Mouse (Mus musculus) intestine, embryonic 14.5 days (tissue): Measurements from ENCODE around the gene Dxo. TPM values are rescaled to one million over a fixed set of nuclear protein-coding genes. Genes with fewer than 3 reads are reported as not detected.
"Not testable (repeated sequence)": the region's sequence is repeated elsewhere in the genome, so short reads cannot be mapped to it uniquely, and the experiment has no call there.

Experiments
- ATAC-seq: fragments of 200-750 bp; cut with Nextera tagmentation; replicated peaks from 2 replicates; pipeline ENCODE4 v1.8.0; 2017; ENCODE audit warnings: low read depth, moderate number of reproducible peaks, moderate TSS enrichment, moderate library complexity; ENCODE audit not compliant: low FRiP score, low TSS enrichment
- DNase-seq: peaks from one replicate; pipeline ENCODE4 v3.0.0-alpha.2; 2018; ENCODE audit warnings: low spot score
- H3K27ac ChIP-seq: fragments of 300-500 bp; sonication (generic); 2 replicates; pipeline ENCODE4 v1.5.1; 2014; ENCODE audit warnings: low read depth, mild to moderate bottlenecking, control low read depth
- H3K27me3 ChIP-seq: fragments of 300-500 bp; sonication (generic); replicated peaks from 2 replicates; pipeline ENCODE4 v1.6.1; 2014; ENCODE audit warnings: low read length, control low read depth; ENCODE audit not compliant: control insufficient read depth, insufficient read depth
- H3K36me3 ChIP-seq: fragments of 300-500 bp; sonication (generic); 2 replicates; pipeline ENCODE4 v1.6.1; 2014; ENCODE audit warnings: low read length, control low read depth; ENCODE audit not compliant: control insufficient read depth, insufficient read depth
- H3K4me1 ChIP-seq: fragments of 300-500 bp; sonication (generic); replicated peaks from 2 replicates; pipeline ENCODE4 v1.6.1; 2014; ENCODE audit warnings: low read length, control low read depth, mixed read lengths; ENCODE audit not compliant: control insufficient read depth, insufficient read depth
- H3K4me2 ChIP-seq: fragments of 300-500 bp; sonication (generic); 2 replicates; pipeline ENCODE4 v1.6.1; 2014; ENCODE audit warnings: low read length
- H3K4me3 ChIP-seq: fragments of 300-500 bp; sonication (generic); 2 replicates; pipeline ENCODE4 v1.5.1; 2014; ENCODE audit warnings: low read depth, low read length, control low read depth, mixed read lengths
- H3K9ac ChIP-seq: fragments of 300-500 bp; sonication (generic); 2 replicates; pipeline ENCODE4 v1.6.1; 2014; ENCODE audit warnings: mild to moderate bottlenecking, low read length
- H3K9me3 ChIP-seq: fragments of 300-500 bp; sonication (generic); 2 replicates; pipeline ENCODE4 v1.6.1; 2016; ENCODE audit warnings: low read length, control low read depth; ENCODE audit not compliant: control insufficient read depth
- WGBS: fragments of 180-500 bp; shearing (Covaris S2); extraction: QIAGEN DNeasy Blood & Tissue Kit; methylation state at CpG from one replicate; pipeline ENCODE4 v1.1.7; 2014; 5-methylcytosine and 5-hydroxymethylcytosine counted together
- polyA plus RNA-seq: library from polyadenylated mRNA; unstranded; fragments of >200 nt; fragmentation: Nextera tagmentation; extraction: Ambion mirVana; gene quantifications from 2 replicates; pipeline ENCODE4 v1.2.1, GENCODE M21; 2014

The Dxo gene
- polyA plus RNA-seq, 1 experiment from 2014 or later: 58.2 TPM

GRCm38 (mm10) chr17:34800781-34801305 lies 36.0 kb upstream of the Dxo start:
- WGBS: 93% methylated on average over 16 of the region's 16 CpGs
- not testable (repeated sequence) for DNase-seq, H3K36me3 ChIP-seq

GRCm38 (mm10) chr17:34802756-34803155 lies 34.1 kb upstream of the Dxo start:
- not testable (repeated sequence) for ATAC-seq, H3K9ac ChIP-seq, DNase-seq, H3K4me2 ChIP-seq, H3K36me3 ChIP-seq, H3K27me3 ChIP-seq, H3K4me3 ChIP-seq, H3K4me1 ChIP-seq, H3K27ac ChIP-seq, H3K9me3 ChIP-seq
- WGBS: 95% methylated on average over 8 of the region's 9 CpGs

More at GRCm38 (mm10) chr17:34800781-34801305, 36.0 kb upstream of the Dxo start:
- not testable (repeated sequence) for H3K27me3 ChIP-seq, H3K9me3 ChIP-seq, H3K4me2 ChIP-seq, H3K4me1 ChIP-seq, H3K27ac ChIP-seq, H3K9ac ChIP-seq, H3K4me3 ChIP-seq, ATAC-seq

- not testable (repeated sequence) for H3K9me3 ChIP-seq, H3K4me3 ChIP-seq, ATAC-seq, H3K4me1 ChIP-seq, H3K4me2 ChIP-seq, DNase-seq, H3K27ac ChIP-seq, H3K36me3 ChIP-seq, H3K9ac ChIP-seq, H3K27me3 ChIP-seq
- whole genome bisulfite sequencing: 91% methylated on average over 6 of the region's 6 CpGs
Observed at GRCm38 (mm10) chr17:34803367-34803766, 33.5 kb upstream of the Dxo start.

- H3K4me2 ChIP-seq, ATAC-seq: not testable (repeated sequence)
Observed at GRCm38 (mm10) chr17:34804301-34804700, 32.5 kb upstream of the Dxo start, which contains the start of gene Cyp21a1. TSS of gene Cyp21a1 (minus strand) at chr17:34804561.

GRCm38 (mm10) chr17:34804871-34805562 lies 31.8 kb upstream of the Dxo start:
- no peaks in the 10 kb centered on the region for H3K4me1 ChIP-seq
- no peak overlapping the region for H3K27ac ChIP-seq
- ATAC-seq: no peak
- H3K4me3 ChIP-seq: no peak overlapping the region
- DNase-seq: no peak
- 73% methylated on average over 6 of the region's 6 CpGs for WGBS
- no peaks in the 10 kb centered on the region for H3K9me3 ChIP-seq
- no peaks in the 10 kb centered on the region for H3K36me3 ChIP-seq
- no peak overlapping the region for H3K4me2 ChIP-seq
- H3K27me3 ChIP-seq: no peaks in the 10 kb centered on the region
- H3K9ac ChIP-seq: no peak overlapping the region

More at GRCm38 (mm10) chr17:34804301-34804700, 32.5 kb upstream of the Dxo start, which contains the start of gene Cyp21a1:
- not testable (repeated sequence) for H3K27ac ChIP-seq, H3K4me1 ChIP-seq, H3K9ac ChIP-seq, H3K27me3 ChIP-seq, H3K4me3 ChIP-seq, H3K36me3 ChIP-seq, H3K9me3 ChIP-seq, DNase-seq
- 88% methylated on average over 4 of the region's 6 CpGs for WGBS

- H3K4me1 ChIP-seq: no peaks in the 10 kb centered on the region
- H3K4me2 ChIP-seq: no peak overlapping the region
- H3K4me3 ChIP-seq: no peak overlapping the region
- DNase-seq: no peak
- no peak overlapping the region for H3K9ac ChIP-seq
- no peak for ATAC-seq
- H3K27ac ChIP-seq: no peak overlapping the region
- no peaks in the 10 kb centered on the region for H3K36me3 ChIP-seq
- no peaks in the 10 kb centered on the region for H3K27me3 ChIP-seq
- WGBS: 62% methylated on average over 3 of the region's 3 CpGs
- H3K9me3 ChIP-seq: no peaks in the 10 kb centered on the region
Observed at GRCm38 (mm10) chr17:34807176-34807575, 29.6 kb upstream of the Dxo start.

- WGBS: 84% methylated on average over 6 of the region's 6 CpGs
- no peak overlapping the region for H3K27ac ChIP-seq
- H3K4me2 ChIP-seq: no peak overlapping the region
- H3K4me1 ChIP-seq: no peaks in the 10 kb centered on the region
- H3K9me3 ChIP-seq: no peaks in the 10 kb centered on the region
- no peak for ATAC-seq
- no peak for DNase-seq
- no peak overlapping the region for H3K9ac ChIP-seq
- no peaks in the 10 kb centered on the region for H3K36me3 ChIP-seq
- no peak overlapping the region for H3K4me3 ChIP-seq
- H3K27me3 ChIP-seq: no peaks in the 10 kb centered on the region
Observed at GRCm38 (mm10) chr17:34808599-34809205, 28.1 kb upstream of the Dxo start.

- H3K4me2 ChIP-seq, H3K4me1 ChIP-seq, H3K27ac ChIP-seq, ATAC-seq, H3K9me3 ChIP-seq, H3K27me3 ChIP-seq, DNase-seq, H3K4me3 ChIP-seq, H3K9ac ChIP-seq, H3K36me3 ChIP-seq: not testable (repeated sequence)
- 78% methylated on average over 5 of the region's 5 CpGs for WGBS
Observed at GRCm38 (mm10) chr17:34810411-34810810, 26.4 kb upstream of the Dxo start.
